Mouse (Mus musculus) ES-E14 (cell line): ENCODE measurements around the gene Pard3.

Experiments used
- CHD2 ChIP-seq: IDR thresholded peaks from 2 replicates; pipeline ENCODE4 v1.6.1; 2014; ENCODE audit warnings: mild to moderate bottlenecking, low read depth, low read length, inconsistent platforms
- ZC3H11A ChIP-seq: IDR thresholded peaks from 2 replicates; pipeline ENCODE4 v1.6.1; 2012; ENCODE audit warnings: low read depth, mild to moderate bottlenecking, inconsistent platforms, low read length, borderline replicate concordance
- ZNF384 ChIP-seq: IDR thresholded peaks from 2 replicates; pipeline ENCODE4 v1.6.1; 2012; ENCODE audit warnings: low read depth, low read length, inconsistent platforms

DNA sequence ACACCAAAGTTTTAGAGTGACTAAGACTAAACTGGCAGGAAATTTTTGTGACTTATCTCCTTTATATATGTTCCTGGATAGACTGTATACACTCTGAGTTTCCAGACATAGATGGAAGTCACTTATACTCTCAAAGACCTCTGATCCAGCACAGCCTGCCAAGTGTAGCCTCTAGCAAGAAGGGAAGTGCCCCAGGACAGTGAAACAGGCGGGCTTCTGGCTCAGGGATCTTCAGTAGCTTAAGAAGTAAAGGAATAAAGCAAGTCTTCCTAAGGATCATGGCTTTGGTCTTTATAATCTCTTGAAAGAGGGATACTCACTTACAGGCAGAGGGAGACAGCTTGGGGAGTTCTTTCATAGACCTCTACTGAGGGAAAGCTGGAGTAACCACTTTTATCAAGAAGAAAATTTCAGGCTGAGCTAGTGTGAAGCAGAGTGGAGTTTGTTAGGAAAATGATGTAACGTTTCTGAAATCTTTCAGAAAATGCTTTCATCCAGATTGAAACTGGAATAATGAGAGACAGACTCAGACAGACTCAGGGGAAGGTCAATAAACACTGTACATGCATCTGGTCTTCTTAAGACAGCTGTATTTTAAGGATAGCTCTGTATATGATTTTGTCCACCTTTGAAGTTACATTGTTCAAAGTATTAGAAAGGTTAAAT lies 205.5 kb downstream of the Pard3 start:
- TF ChIP-seq ZC3H11A, result no peak
- no peak for TF ChIP-seq ZNF384
- no peak for TF ChIP-seq CHD2
